Mouse (Mus musculus): ENCODE data around the gene Ttc39d.
"Not testable (repeated sequence)": the region's sequence is repeated elsewhere in the genome, so short reads cannot be mapped to it uniquely, and the experiment has no call there.

Ttc39d gene

DNA sequence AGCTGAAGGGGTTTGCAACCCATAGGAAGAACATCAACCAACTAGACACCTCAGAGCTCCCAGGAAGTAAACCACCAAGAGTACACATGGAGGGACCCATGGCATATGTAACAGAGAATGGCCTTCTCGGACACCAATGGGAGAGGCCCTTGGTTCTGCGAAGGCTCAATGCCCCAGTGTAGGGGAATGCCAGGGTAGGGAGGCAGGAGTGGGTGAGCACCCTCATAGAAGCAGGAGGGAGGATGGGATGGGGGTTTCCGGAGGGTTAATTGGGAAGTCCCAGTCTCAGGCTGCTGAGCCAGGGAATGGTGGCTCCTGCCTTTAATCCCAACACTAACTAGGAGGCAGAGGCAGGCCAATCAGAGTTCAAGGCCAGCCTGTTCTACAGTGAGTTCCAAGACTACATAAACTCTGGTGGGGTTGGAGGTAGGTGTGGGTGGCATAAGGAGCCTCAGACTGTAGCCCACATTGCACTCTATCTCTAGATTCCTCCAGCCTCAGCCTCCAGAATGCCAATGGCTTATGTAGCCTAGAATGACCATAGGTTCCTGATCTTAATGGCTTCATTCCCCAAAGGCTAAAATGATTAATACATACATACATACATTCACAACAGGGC lies 8.0 kb upstream of the Ttc39d start:
- no peak for DNase-seq (ENCODE audit: low spot score)

DNA sequence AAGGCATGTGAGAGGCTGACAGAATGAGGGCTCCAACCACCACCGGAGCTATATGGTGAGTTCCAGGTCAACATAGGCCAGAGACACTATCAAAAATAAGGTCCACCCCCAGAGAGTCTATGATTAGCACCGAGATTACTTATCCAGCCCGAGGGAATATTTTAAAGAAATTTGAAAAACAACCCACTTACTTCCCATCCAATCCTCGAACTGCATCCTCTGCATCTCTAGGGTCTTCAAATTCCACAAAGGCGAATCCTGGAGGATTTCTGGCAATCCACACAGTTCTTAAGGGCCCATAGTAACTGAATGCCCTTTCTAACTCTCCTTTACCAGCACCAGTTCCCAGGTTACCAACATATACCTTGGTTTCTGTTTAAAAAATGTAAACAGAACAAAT lies 1.6 kb upstream of the Ttc39d start:
- DNase-seq (ENCODE audit: low spot score) = no peak

- no peak for DNase-seq (ENCODE audit: low spot score)
These were observed 974 bp upstream of the Ttc39d start for GRCm38 (mm10) chr17:80206301-80206670.

GRCm38 (mm10) chr17:80213998-80214397 lies 6.7 kb downstream of the Ttc39d start:
- not testable (repeated sequence) for DNase-seq (ENCODE audit: low spot score)

DNA sequence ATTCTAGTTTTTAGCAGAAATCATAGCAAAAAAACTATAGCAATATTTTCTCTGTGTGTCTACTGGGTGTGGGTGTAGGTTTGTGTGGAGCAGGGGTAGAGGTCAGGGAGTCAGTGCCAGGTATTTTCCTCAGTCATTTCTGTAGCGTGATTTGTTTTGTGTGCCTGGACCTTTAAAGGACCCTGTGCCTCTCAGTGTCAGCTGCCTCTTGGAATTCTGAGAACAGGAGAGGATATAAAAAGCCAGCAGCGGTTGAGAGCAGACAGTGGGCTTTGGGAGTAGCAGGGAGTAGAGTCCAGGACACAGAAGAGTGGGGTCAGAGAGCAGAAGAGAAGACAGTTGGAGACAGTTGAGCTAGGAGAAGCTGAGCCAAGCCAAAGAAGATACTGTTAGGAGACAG lies 12.9 kb downstream of the Ttc39d start:
- DNase-seq (ENCODE audit: low spot score) = no peak

DNA sequence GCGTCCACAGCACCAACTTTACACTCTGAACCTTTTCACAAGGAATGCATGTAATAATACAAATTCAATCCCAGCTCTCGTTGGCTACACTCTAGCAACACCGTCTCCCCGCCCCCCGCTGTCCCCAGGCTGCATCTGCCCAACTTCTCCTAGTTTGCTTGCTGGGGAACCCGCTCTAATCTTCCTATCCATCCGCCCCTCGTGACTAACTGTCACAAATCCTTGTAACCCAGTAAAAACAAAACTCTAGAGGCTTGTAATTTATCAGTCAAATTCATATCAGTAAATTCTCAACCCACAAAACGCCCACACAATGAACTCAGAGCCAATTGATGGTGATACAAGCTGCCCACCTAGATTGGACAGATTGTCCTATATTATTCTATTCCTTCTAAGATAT lies 13.9 kb downstream of the Ttc39d start:
- DNase-seq (ENCODE audit: low spot score) = no peak

GRCm38 (mm10) chr17:80221890-80222628 lies 14.8 kb downstream of the Ttc39d start:
- DNase-seq (ENCODE audit: low spot score) = no peak

GRCm38 (mm10) chr17:80223829-80224228 lies 16.6 kb downstream of the Ttc39d start:
- no peak for DNase-seq (ENCODE audit: low spot score)

DNA sequence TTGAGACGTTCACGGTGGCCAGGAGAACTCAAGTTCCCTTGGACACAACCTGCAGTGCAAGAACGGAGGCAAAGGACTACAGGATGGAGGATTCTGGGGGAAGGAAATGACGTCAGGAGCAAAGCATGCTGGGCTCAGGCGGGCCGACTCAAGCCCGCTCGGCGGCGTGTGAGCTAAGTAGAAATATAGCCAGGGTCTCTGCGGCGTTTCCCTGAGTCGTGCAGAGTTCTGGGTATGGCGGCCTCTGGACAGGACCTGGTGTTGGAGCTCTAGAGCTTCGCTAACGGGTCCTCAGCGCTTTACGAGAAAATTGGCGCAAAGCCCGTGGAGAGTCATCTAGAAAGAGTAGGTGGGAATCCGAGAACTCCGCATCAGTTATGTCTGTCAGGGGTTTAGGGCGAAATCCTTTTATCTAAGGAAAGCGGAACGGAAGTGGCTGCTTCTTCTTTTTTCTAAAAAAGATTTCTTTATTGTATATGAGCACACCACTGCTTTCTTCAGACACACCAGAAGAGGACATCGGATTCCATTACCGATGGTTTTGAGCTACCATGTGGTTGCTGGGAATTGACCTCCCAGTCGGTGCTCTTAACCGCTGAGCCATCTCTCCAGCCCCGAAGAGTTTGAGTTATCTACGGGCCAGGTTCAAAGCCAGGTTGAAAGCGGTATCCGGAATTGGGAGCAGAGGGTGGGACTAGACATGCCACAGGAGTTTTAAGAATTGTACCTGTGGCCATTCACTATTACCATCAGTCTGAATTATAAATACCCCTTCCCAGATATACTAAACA lies 17.3 kb downstream of the Ttc39d start, which contains the start of gene Gemin6:
TSS of gene Gemin6 (plus strand) at position 116 of the 791 bp plus-strand sequence.
- peak; percentile 59 for DNase-seq (ENCODE audit: low spot score)

GRCm38 (mm10) chr17:80225142-80225541 lies 17.9 kb downstream of the Ttc39d start:
- DNase-seq (ENCODE audit: low spot score) = not testable (repeated sequence)

DNA sequence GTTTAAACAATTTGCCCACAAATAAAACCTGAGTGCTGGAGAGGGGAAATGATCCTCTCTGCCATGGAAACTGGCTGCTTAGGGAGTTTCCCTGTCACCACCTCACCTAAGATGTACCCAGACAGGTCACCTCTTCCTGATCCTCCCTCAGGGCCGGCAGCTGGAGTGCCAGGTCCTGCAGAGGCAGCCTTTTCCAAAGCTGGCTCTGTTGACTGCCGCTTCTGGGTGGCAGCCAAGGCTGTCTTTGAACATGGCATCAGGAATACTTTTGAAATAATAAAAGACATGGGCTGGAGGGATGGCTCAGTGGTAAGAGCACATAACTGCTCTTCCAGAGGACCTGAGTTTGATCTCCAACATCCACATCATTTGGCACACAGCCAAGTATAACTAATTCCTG lies 22.1 kb downstream of the Ttc39d start:
- no peak for DNase-seq (ENCODE audit: low spot score)

DNA sequence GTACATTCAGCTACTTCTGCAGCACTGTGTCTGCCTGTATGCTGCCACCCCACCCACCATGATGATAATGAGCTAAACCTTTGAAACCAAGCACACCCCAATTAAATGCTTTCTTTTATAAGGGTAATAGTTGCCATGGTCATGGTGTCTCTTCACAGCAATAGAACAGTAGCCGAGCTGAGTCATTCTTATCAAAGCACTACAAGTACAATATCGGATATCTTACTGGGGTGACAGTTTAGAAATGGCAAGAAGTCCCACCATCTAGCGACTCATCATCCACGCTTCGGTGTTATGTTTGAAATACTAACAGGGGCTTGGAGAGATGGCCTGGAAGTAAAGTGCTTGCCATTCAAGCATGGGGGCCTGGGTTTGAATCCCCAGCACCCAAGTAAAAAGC lies 26.6 kb downstream of the Ttc39d start:
- no peak for DNase-seq (ENCODE audit: low spot score)

GRCm38 (mm10) chr17:80234376-80234775 lies 27.1 kb downstream of the Ttc39d start:
- DNase-seq (ENCODE audit: low spot score) = no peak

DNA sequence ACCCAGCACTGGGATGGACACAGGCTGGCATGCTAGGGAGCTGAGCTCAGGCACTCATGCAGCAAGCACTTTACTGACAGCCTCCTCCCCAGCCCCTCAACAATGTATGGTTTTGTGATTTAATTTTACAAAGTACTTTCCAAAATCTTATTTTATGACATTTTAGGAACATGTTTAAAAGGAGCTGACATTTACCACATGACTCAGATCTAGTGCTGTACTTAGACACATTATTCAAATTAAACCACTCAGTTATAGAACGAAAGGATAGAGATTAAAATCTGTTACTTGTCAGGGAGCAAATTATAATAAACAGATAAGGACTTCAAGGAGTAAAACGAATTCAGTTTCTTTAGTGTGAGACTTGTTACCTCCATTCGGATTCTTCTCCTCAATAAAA lies 28.2 kb downstream of the Ttc39d start:
- no peak for DNase-seq (ENCODE audit: low spot score)

DNA sequence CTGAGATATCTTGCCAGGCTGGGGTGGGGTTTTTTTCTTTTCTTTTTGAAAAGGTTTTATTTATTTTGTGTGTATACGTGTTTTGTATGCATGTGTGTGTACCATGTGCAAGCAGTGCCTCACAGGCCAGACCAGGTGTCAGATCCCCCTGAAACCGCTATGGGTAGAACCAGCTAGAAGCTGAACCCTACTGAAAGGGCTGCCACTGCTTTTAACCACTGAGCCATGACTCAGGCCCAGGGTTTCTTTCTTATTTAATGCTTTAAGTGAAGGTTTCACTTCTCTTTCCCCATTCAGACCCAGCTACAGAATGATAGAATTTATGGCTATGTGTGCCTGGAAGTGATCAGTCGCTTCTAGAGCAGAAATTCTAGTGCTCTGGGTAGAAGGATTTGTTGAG lies 29.5 kb downstream of the Ttc39d start:
- no peak for DNase-seq (ENCODE audit: low spot score)

DNA sequence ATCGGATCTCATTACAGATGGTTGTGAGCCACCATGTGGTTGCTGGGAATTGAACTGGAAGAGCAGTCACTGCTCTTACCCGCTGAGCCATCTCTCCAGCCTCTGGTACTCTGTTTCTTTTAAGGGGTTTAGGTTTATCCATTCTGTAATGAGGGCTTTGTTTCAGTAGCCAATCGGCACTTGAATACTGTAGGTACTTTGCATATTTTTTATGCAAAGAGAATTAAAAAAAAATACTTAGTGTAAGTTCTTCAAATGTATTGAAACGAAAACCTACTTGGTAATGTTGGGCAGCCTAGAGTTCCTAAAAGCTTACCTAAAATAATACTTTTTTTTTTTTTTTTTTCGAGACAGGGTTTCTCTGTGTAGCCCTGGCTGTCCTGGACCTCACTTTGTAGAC lies 30.2 kb downstream of the Ttc39d start:
- DNase-seq (ENCODE audit: low spot score) = no peak

- DNase-seq (ENCODE audit: low spot score) = no peak
These were observed 34.3 kb downstream of the Ttc39d start for GRCm38 (mm10) chr17:80241594-80241993.

DNA sequence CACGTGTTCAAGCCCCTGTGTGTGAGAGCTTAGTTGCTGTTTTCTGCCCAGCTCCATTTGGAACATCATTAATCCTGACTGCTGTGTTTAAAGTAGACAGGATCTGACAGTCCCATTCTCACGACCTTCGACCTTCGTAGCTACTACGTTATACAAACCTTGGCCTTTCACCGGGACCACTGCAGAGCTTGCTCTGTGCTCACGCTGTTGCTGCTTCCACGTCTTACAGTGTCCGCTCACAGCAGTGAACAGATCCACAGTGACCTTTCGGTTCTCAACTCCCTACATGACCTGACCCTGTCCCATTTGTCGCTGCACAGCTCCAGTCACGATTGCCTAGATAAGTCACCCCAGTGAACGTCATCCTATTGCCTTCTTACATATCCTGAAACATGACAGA lies 35.9 kb downstream of the Ttc39d start:
- no peak for DNase-seq (ENCODE audit: low spot score)

DNA sequence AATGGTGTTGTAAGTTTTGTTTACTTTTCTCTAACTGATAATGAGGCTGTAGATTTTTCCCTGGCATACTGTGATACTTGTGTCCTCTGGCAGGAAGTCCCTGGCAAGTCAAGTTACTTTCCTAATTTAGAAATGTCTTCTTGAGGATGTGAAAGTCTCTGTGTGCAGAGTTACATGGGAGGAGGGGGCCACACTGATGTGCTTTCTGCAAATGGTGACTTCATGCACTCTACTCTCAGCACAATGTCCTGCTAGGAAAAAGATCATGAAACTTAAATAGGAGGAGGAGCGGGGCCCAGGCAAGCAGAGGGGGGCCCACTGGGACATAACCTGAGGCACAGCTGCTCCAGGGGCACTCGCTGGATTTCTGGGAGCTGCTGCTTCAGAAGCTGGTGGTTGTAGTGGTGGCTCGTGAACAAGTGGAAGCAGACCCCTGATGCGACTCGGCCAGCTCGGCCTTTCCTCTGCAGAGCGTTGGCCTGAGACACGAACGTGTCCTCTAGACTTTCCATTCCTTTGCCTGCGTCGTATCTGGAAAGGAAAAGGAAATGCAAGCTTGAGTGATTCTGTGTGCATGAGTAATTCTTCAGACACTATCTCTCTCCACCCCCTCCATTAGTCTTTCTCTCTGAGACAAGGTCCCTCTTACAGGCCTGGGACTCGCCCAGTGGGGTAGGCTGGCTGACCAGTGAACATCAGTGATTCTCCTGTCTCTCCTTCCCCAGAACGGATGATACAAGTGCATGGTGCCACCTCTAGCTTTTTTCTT lies 45.7 kb downstream of the Ttc39d start:
- no peak for DNase-seq (ENCODE audit: low spot score)

GRCm38 (mm10) chr17:80254421-80254820 lies 47.2 kb downstream of the Ttc39d start:
- DNase-seq (ENCODE audit: low spot score) = no peak

GRCm38 (mm10) chr17:80255208-80255607 lies 47.9 kb downstream of the Ttc39d start:
- DNase-seq (ENCODE audit: low spot score) = peak; percentile 27

GRCm38 (mm10) chr17:80267065-80267464 lies 59.8 kb downstream of the Ttc39d start:
- DNase-seq (ENCODE audit: low spot score) = no peak

Measured in ovary, postnatal 14 days (tissue).